Mouse (Mus musculus): ENCODE results near the gene Zbed4.

GRCm38 (mm10) chr15:88822513-88822912 is 71.1 kb downstream of the Zbed4 start:
- TF ChIP-seq POLR2A (IDR thresholded peaks at IDR 0.05; ENCODE audit: control insufficient read depth, extremely low read depth, insufficient read depth, low read length, poor library complexity) (no peak), CTCF (IDR thresholded peaks at IDR 0.05; ENCODE audit: borderline replicate concordance, control insufficient read depth, extremely low read depth, insufficient read depth, low read length, poor library complexity) (no peak)
